8 mouse cellular contexts compared by ENCODE assay signal in the genomic region with DNA sequence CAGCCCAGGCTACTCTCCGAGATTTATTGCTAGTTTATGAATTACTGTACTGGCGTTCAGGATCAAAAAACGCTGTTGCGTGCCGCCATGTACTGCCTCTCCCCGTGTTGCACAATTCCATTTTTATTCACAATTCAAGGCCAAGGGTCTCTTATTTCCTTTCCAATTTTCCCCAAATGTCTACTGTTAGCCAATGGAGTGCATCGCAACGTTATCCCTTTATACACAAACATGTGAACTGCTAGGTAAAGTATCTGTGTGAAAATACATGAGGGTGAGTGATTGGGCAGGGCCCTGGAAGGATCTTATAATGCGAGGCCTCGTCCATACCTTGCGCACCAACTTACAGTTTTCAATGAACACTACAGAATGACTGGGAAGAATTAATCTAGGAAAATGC. TPM values are rescaled to one million over a fixed set of nuclear protein-coding genes. Genes with fewer than 3 reads are reported as not detected.
DNase-seq lines count a peak whose midpoint lies in the region; ATAC-seq and TF ChIP-seq lines count a peak whose summit lies in the region.

No protein-coding gene starts in this region.

- no peak for TF ChIP-seq CTCF in C2C12 (IDR thresholded peaks at IDR 0.05; ENCODE audit: control insufficient read depth, insufficient read depth, insufficient read length)
- no peak for TF ChIP-seq CTCF in olfactory bulb, adult 2 months (IDR thresholded peaks at IDR 0.05; ENCODE audit: insufficient read depth, low read depth, low read length)

- peak overlapping the region; percentile 86 for H3K9ac ChIP-seq in forebrain, embryonic 11.5 days (ENCODE audit: low read length)
- peak overlapping the region; percentile 93 for H3K9ac ChIP-seq in limb, embryonic 12.5 days (replicated peaks)

- peaks cover 21% of the 10 kb centered on the region for H3K79me3 ChIP-seq in C2C12 (ENCODE audit: low read depth)

- H3K27me3 ChIP-seq in C2C12 (ENCODE audit: control insufficient read depth, insufficient read depth, insufficient read length): no peaks in the 10 kb centered on the region
- H3K27me3 ChIP-seq in forebrain, embryonic 11.5 days (ENCODE audit: control insufficient read depth, insufficient read depth, low read length): no peaks in the 10 kb centered on the region
- no peaks in the 10 kb centered on the region for H3K27me3 ChIP-seq in limb, embryonic 12.5 days

- peak overlapping the region; percentile 56 for H3K4me2 ChIP-seq in forebrain, embryonic 11.5 days (ENCODE audit: low read depth, low read length, severe bottlenecking)
- H3K4me2 ChIP-seq in limb, embryonic 12.5 days: peak overlapping the region; percentile 63

- no peaks in the 10 kb centered on the region for H3K9me3 ChIP-seq in forebrain, embryonic 11.5 days (ENCODE audit: control insufficient read depth, low read length)
- no peaks in the 10 kb centered on the region for H3K9me3 ChIP-seq in limb, embryonic 12.5 days

- peak overlapping the region; percentile 88 for H3K4me3 ChIP-seq in C2C12 (ENCODE audit: insufficient read depth, poor library complexity, severe bottlenecking)
- H3K4me3 ChIP-seq in forebrain, embryonic 11.5 days (ENCODE audit: low read depth, low read length): peak overlapping the region; percentile 78
- H3K4me3 ChIP-seq in limb, embryonic 12.5 days (replicated peaks): peak overlapping the region; percentile 87
- H3K4me3 ChIP-seq in olfactory bulb, adult 2 months (ENCODE audit: insufficient read depth, low read depth, low read length): peak overlapping the region; percentile 22

- 54% methylated on average over 11 of the region's 11 CpGs for WGBS in forebrain, embryonic 11.5 days
- WGBS in limb, embryonic 12.5 days: 36% methylated on average over 11 of the region's 11 CpGs
- 26% methylated on average over 11 of the region's 11 CpGs for whole genome bisulfite sequencing in olfactory bulb, adult 2 months

- peaks cover 57% of the 10 kb centered on the region for H3K79me2 ChIP-seq in C2C12 (ENCODE audit: control insufficient read depth, insufficient read depth)

- peak overlapping the region; percentile 63 for H3ac ChIP-seq in C2C12 (ENCODE audit: control insufficient read depth, insufficient read length, low read depth)

- peaks cover 4% of the 10 kb centered on the region; the same call in 1 of the 2 replicates for H3K4me1 ChIP-seq in forebrain, embryonic 11.5 days (replicated peaks; ENCODE audit: control insufficient read depth, insufficient read depth, low read length)
- peaks cover 5% of the 10 kb centered on the region for H3K4me1 ChIP-seq in limb, embryonic 12.5 days (replicated peaks)
- peaks cover 2% of the 10 kb centered on the region for H3K4me1 ChIP-seq in olfactory bulb, adult 2 months (ENCODE audit: control insufficient read depth, insufficient read depth, low read length)

- ATAC-seq in forebrain, embryonic 11.5 days (replicated peaks; ENCODE audit: low FRiP score): no peak
- no peak for ATAC-seq in limb, embryonic 12.5 days (ENCODE audit: insufficient number of reproducible peaks, insufficient read depth, low FRiP score, low TSS enrichment, low read depth)

- DNase-seq in cerebellum, adult 8-10 months: peak; percentile 18
- DNase-seq in cerebellum, postnatal 10 days: no peak
- no peak for DNase-seq in forebrain, embryonic 11.5 days (ENCODE audit: low spot score)
- DNase-seq in spleen, adult 12 weeks (ENCODE audit: low spot score): no peak
- no peak for DNase-seq in urinary bladder, postnatal 25 days (ENCODE audit: low spot score)

- peaks cover 32% of the 10 kb centered on the region for H3K36me3 ChIP-seq in C2C12 (ENCODE audit: control insufficient read depth, insufficient read depth)
- H3K36me3 ChIP-seq in forebrain, embryonic 11.5 days (ENCODE audit: control insufficient read depth, insufficient read depth, low read length): no peaks in the 10 kb centered on the region; the same call in 1 of the 2 replicates
- H3K36me3 ChIP-seq in limb, embryonic 12.5 days: peaks cover 43% of the 10 kb centered on the region

- no peak for TF ChIP-seq POLR2A in olfactory bulb, adult 2 months (IDR thresholded peaks at IDR 0.05; ENCODE audit: insufficient read depth, low read depth, low read length)

- H3K27ac ChIP-seq in forebrain, embryonic 11.5 days (ENCODE audit: low read depth, low read length): no peak overlapping the region
- no peak overlapping the region for H3K27ac ChIP-seq in limb, embryonic 12.5 days
- H3K27ac ChIP-seq in olfactory bulb, adult 2 months (ENCODE audit: insufficient read depth, low read depth, low read length): no peak overlapping the region

TF ChIP-seq in C2C12, 6 proteins besides CTCF, POLR2A, EP300 and RAD21:
- TF ChIP-seq MYOG (IDR thresholded peaks at IDR 0.05; ENCODE audit: control insufficient read depth, extremely low read depth, insufficient read length) (no peak), CEBPB (IDR thresholded peaks at IDR 0.05; ENCODE audit: low read depth) (peak; percentile 80), FOSL1 (IDR thresholded peaks at IDR 0.05; ENCODE audit: insufficient read depth, low read length, poor library complexity, severe bottlenecking) (no peak)

RNA-seq across cellular contexts. Expression of gene Sec61a2, which starts 0.9 kb away (rescaled TPM):
- 15.4 TPM for polyA plus RNA-seq in C2C12 (2012; fragmentation: generic; extraction: Trizol)
- polyA plus RNA-seq in forebrain, embryonic 11.5 days (2014; fragmentation: Nextera tagmentation; extraction: Ambion mirVana): 77.3 and 88.3 TPM in 2 replicates
- polyA plus RNA-seq in limb, embryonic 12.5 days (2016; fragmentation: Nextera tagmentation; extraction: Ambion mirVana): 97.0 and 104 TPM in 2 replicates
- polyA plus RNA-seq in olfactory bulb, adult 2 months (2012; ENCODE audit: insufficient read depth, insufficient read length, low replicate concordance, missing spikeins): not detected in 2 replicates

RNA-seq across cellular contexts. Expression of gene Gm13199, which starts 31.6 kb away (rescaled TPM):
- 0.40 TPM for polyA plus RNA-seq in C2C12 (2012; fragmentation: generic; extraction: Trizol)
- polyA plus RNA-seq in forebrain, embryonic 11.5 days (2014; fragmentation: Nextera tagmentation; extraction: Ambion mirVana): 2.3 and 2.9 TPM in 2 replicates
- 1.8 and 3.7 TPM in 2 replicates for polyA plus RNA-seq in limb, embryonic 12.5 days (2016; fragmentation: Nextera tagmentation; extraction: Ambion mirVana)
- polyA plus RNA-seq in olfactory bulb, adult 2 months (2012; ENCODE audit: insufficient read depth, insufficient read length, low replicate concordance, missing spikeins): not detected in 2 replicates

RNA-seq across cellular contexts. Expression of gene Dhtkd1, which starts 48.3 kb away (rescaled TPM):
- polyA plus RNA-seq in C2C12 (2012; fragmentation: generic; extraction: Trizol): 0.19 TPM
- 4.0 and 5.0 TPM in 2 replicates for polyA plus RNA-seq in forebrain, embryonic 11.5 days (2014; fragmentation: Nextera tagmentation; extraction: Ambion mirVana)
- polyA plus RNA-seq in limb, embryonic 12.5 days (2016; fragmentation: Nextera tagmentation; extraction: Ambion mirVana): 5.8 and 8.5 TPM in 2 replicates
- polyA plus RNA-seq in olfactory bulb, adult 2 months (2012; ENCODE audit: insufficient read depth, insufficient read length, low replicate concordance, missing spikeins): not detected in 2 replicates

RNA-seq across cellular contexts. Expression of gene Cdc123, which starts 49.3 kb away (rescaled TPM):
- polyA plus RNA-seq in C2C12 (2012; fragmentation: generic; extraction: Trizol): 141 TPM
- 339 and 340 TPM in 2 replicates for polyA plus RNA-seq in forebrain, embryonic 11.5 days (2014; fragmentation: Nextera tagmentation; extraction: Ambion mirVana)
- 366 and 371 TPM in 2 replicates for polyA plus RNA-seq in limb, embryonic 12.5 days (2016; fragmentation: Nextera tagmentation; extraction: Ambion mirVana)
- not detected in 2 replicates for polyA plus RNA-seq in olfactory bulb, adult 2 months (2012; ENCODE audit: insufficient read depth, insufficient read length, low replicate concordance, missing spikeins)

RNA-seq across cellular contexts. Expression of gene Nudt5, which starts 49.5 kb away (rescaled TPM):
- 43.5 TPM for polyA plus RNA-seq in C2C12 (2012; fragmentation: generic; extraction: Trizol)
- 90.5 and 103 TPM in 2 replicates for polyA plus RNA-seq in forebrain, embryonic 11.5 days (2014; fragmentation: Nextera tagmentation; extraction: Ambion mirVana)
- polyA plus RNA-seq in limb, embryonic 12.5 days (2016; fragmentation: Nextera tagmentation; extraction: Ambion mirVana): 91.8 and 93.2 TPM in 2 replicates
- not detected in 2 replicates for polyA plus RNA-seq in olfactory bulb, adult 2 months (2012; ENCODE audit: insufficient read depth, insufficient read length, low replicate concordance, missing spikeins)

Comparison
In these comparisons a context has a peak if more than half of its experiments do, and no peak if none do; other contexts are left out.
1. H3K4me3 ChIP-seq: peak in every context shown above with its lines; median percentile 88 in C2C12; 87 in limb, embryonic 12.5 days; 78 in forebrain, embryonic 11.5 days; 22 in olfactory bulb, adult 2 months.
2. RNA of gene Sec61a2, which starts 0.9 kb away (polyA plus RNA-seq): 97.0 to 104 TPM in limb, embryonic 12.5 days, 77.3 to 88.3 TPM in forebrain, embryonic 11.5 days and 15.4 TPM in C2C12 (single experiment); not detected in olfactory bulb, adult 2 months; every median in the first group is over 10 times any median in the second.